Mouse (Mus musculus): ENCODE data around the gene Ndufs5.

Gene Ndufs5

DNA sequence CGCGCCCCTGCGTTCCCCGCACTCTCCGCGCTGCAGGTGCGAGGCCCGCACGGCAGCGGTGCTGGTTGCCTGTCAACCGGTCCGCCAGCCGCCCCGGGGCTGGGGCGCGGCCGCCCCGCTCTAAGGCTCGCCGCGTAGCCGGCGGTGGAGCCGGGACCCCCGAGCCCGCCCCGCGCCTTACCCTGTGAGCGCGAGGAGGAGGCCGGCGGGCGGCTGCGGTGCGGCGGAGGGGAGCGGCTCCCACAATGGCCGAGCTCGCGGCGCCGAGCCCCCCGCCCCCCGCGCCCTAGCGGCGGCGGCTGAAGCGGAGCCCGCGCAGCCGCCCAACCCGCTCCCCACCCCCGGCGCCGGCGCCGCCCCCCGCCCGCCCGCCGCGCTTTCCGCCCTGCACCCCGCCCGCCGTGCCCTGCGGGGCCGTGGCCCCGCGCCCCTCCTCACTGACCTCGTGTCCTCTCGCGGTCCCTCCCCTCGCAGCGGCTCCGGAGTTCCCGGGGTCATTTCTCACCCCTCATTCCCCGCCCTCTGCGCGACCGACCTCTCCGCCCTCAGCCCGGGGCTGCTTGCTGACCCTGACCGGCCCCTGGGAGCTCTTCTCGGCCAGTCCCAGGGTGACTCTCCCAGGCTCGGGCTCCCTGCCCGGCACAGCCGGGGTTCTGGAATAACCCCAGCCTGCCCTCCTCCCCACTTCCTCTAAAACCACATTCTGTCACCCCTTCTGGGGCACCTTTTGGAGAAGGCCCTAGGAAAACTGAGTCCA, 30.8 kb downstream of the Ndufs5 start:
- DNase-seq (ENCODE audit: low spot score in 2 of 2): peak; percentile 23 to 57

DNA sequence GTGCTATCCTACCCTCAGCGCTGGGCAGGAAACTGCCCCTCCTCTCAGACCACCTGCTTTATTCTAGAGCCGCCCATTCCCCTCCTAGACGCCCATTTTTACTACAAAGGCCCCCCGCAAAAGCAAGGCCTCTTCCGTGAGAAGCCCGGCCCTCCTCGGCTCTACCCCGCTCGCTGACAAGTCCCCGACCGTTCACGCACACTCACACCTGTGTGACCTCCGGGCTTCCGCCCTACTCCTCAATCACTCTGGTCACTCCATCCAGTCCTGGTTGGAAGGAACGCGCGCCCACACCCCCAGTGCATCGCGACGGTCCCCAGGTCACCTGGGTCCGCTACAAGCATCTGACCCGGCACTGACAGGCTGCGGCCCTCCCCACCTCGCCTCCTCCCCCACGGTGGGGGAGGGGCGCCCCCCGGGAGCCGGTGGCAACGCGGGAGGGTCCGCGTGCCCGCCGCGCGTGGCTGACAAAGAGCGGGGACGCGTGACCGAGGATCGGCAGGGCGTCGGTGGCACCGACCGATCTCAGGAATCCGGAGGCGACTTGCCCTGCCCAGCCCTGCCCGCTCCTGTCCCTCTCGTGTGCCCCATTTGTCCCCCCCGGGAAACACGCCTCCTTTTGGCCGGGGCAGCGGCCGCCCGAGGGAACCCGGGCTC, 31.5 kb downstream of the Ndufs5 start:
- peak in 1 of 2 experiments; percentile 22 for DNase-seq (ENCODE audit: low spot score in 2 of 2)

DNA sequence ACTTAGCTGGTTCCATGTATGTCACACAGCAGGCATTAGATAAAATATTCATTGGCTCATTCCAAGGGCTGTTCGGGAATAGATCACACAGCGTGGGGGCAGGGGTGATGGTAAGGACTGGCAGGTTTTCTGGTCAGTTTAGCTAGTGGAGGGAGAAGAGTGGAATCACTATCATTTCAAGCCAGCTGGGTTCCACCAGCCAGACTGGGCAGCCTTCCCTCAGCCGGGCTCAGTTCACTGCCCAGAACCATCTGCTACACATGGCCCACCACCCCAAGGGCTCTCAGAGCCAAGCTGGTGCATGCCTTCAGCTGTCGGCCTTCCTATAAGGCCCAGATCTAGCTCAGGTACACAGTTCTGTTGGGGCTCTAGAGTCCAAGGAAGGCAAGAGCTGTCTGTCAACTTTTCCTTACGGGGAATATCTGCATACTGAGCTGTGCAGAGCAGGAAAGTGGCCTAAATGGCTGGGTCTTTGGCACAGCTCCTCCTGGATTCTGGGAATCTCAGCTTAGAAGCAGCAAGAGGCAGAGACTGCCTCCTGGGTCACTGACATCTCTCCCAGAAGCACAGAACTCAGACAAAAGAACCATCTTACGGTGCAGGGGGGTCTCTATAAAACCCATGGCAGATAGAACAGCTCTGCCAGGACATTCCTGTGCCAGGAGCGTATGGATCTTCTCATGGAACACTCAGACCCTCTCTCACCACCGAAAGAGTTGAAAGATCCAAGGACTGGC, 32.3 kb downstream of the Ndufs5 start:
- peak; percentile 26 to 64 for DNase-seq (ENCODE audit: low spot score in 2 of 2)

DNA sequence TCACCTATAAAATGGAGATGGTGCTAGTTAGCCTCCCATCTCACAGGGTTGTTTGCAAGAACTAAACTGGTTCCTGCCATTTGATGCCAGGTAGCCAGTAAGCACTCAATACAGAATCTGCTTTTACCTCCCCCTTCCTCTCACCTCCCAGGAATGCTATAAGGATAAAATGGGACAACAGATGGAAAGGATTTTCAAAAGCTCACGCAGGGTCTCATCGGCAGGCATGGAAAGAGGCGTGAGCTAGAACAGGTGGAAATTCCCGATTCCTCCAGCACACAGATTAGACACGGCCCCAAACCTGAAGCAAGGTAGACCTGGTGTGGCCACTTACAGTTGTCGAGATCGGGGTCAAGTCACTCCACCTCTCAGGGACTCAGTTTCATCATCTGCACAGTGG, 33.0 kb downstream of the Ndufs5 start:
- no peak for DNase-seq (ENCODE audit: low spot score in 2 of 2)

DNA sequence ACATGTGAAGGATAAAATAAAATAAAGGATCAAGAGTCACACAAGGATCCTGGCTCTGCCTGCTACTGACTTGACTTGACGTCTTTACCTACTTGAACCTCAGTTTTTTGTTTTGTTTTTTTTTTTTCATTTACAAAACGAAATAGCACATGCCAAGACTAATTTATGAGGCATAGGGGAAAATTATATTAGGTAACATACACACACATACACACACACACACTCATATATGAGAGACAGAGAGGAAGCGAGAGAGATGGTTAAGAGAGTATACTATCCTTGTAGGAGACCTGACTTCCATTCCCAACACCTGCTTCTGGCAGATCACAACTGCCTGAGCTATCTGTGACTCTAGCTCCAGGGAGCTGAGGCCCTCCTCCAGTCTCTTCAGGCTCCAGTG, 33.7 kb downstream of the Ndufs5 start, which contains the start of gene Macf1:
Gene Macf1, minus strand, starts transcription at position 101 of the 400 bp plus-strand sequence.
- DNase-seq (ENCODE audit: low spot score in 2 of 2): no peak

DNA sequence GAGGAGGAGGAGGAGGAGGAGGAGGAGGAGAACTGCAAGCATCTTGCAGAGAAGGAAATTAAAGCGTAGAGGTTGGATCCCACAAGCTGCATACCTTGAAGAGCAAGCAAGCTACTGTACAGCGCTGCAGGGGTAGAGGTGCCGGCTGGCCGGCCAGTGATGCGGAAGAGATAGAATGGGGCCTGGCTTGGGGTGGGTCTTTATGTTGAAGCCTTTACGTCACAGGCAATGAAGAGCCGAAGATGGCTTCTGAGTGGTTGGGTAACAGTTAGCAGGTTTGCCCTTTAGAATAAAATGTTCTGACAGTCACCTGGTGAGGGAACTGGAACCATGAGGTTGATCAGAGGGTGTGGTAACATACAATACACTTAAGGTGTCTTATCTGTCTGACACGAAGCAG, 35.7 kb downstream of the Ndufs5 start:
- DNase-seq (ENCODE audit: low spot score in 2 of 2): no peak

DNA sequence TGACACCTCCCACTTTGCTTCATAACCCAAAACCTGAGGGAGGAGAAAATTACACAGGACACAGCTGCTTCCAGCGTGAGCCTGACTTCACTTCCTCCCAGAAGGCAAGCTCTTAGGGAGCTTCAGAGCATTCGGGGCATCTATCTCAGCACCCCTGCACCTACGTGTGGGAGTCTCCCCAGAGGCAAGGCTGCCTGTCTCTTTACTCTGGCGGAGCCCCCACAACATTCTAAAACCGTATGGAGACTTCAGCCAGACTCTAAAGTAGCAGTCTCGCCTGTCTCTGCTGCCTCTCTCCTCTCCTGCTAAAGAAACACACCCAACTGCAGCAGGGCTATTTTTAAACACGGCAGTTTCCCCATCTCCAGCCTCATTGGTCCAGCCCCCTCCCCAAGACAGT, 37.0 kb downstream of the Ndufs5 start:
- no peak for DNase-seq (ENCODE audit: low spot score in 2 of 2)

DNA sequence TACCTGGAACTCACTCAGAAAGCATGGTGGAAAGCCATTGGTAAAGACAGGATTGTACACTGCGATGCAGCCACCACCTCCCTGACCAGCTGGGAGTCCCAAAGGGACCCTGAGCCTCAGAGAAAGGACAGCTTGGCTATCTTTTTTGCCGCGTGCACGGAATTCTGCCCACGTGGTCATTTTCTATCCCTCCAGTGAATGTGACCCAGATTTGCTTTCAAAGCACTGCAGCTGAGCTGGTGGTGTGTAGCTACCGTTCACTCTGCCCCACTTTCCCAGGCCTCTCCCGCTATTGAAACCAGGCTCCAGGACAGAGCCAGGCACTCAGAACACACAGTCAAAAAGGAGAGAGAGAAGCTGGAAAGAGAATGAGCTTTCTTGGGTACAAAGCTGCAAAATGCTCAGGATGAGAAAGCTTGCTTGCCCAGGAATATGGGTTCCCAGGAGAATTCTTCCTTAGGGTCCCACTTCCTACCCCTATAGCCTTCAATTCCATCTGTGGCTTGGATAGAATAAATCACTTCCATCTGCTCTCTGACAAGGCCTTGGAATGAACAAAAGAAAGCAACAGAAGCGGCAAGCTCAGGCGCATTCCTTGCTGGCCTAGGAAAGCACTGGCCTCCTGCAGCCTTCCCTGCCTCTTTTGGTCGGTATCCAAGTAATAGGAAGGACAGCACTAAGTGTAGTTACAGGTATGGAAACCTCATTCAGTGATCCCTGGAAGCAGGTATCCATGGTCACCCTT, 40.8 kb downstream of the Ndufs5 start:
- DNase-seq (ENCODE audit: low spot score in 2 of 2): no peak

DNA sequence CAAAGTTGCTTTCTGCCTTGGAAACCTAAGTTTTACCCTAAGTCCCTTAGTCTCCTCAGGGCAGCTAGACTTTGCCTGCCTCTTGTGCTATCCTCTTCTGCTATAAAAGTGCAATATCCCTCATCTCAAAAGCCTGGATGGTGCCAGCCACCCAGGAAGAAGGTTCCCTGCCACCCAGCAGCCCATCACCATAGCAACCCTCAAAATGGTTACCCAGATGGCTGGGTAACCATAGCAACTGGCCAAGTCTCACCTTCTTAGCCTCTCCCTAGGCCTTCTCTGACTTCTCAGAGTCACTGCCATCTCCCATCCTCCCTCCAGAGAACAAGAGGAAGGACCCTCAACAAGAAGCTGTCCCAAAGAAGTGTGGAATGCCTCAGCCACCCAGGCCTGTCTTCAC, 47.4 kb downstream of the Ndufs5 start:
- no peak for DNase-seq (ENCODE audit: low spot score in 2 of 2)

DNA sequence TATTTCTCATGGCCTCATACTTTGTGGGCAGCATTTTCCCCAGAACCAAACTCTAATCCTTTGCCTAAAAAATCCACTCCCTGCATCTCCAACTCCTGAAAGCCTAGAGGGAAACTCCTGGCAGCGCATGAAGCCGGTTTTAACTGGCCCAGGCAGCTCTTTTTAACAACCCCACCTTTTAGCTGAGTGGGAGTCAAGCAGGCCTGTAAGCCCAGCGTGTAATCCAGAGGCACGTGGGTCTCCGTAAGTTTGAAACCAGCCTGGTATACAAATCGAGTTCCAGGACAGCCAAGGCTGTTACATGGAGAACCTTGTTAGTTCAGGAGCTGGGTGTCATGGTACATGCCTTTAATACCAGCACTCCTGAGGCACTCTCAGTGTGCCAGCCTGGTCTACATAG, 48.3 kb downstream of the Ndufs5 start:
- no peak for DNase-seq (ENCODE audit: low spot score in 2 of 2)

DNA sequence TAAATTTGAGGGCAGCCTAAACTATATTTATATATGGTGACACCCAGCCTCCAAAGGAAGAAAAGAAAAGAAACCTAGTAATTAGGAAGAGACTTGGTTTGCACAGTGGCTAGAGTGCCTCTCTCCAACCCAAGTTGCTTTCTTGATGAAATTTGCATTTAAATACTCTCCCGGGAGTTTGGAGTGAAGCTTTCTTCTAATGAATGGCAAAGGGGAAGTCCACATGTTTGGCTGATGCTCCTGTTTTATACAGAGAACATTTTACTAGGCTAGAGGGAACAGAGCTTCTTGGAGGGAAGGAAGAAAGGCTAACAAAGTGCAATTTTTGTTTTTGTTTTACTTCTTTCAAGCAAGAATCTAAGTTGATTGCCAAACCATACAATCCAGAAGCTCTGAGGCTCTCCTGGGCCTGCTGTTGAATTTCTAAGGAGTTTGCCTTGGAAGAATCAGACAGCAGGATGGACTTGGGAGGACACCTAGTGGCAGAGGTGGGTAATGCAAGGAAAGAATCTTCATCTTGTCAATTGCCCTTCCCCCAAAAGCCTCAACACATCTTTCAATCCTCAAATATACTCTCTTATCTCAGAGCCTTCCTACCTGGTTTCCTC, 50.6 kb downstream of the Ndufs5 start:
- DNase-seq (ENCODE audit: low spot score in 2 of 2): peak; percentile 76 to 89

DNA sequence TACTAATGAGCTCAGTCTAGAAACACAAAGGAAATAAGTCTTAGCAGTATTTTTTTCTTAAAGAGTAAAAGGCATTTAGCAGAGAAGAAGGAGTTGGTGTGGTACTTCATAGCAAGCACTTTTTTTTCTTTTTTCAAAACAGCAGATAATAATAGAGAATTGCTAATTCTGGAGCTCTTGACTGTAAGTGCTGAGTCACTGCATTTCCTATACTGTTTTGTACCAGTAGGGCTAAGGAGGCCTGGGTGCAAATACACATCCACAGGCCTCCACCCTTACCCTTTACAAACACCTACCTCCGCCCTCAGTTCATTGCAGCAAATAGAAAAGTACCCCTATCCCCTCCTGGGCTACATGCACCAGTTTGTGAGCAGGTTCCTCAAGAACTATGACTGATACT, 51.5 kb downstream of the Ndufs5 start:
- no peak for DNase-seq (ENCODE audit: low spot score in 2 of 2)

DNA sequence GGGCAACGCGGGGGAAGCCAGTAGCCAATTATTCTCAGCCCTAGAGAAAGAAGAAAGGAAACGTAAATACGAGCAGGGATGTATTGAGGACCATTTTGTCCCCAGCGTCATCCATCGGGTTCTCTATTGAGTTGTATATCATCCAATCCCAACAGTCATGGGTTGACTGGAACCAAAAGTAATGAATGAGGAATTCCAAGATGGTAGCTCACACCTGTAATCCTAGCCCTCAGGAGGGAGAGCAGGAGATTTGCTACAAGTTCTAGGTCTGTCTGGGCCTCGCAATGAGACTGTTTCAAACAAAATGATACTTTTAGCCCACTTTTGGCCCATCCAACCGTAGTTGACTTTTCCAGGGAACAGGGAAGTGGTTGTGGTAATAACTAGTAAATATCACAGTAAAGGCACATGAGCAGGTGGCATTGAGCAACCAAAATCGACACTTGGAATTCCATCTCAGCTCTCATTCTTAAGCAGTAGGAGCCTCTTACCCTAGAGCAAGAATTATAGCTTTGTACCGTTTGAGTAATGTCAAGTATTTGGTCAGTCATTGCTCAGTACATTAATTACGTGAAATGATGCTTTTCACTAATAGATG, 52.2 kb downstream of the Ndufs5 start:
- no peak for DNase-seq (ENCODE audit: low spot score in 2 of 2)

DNA sequence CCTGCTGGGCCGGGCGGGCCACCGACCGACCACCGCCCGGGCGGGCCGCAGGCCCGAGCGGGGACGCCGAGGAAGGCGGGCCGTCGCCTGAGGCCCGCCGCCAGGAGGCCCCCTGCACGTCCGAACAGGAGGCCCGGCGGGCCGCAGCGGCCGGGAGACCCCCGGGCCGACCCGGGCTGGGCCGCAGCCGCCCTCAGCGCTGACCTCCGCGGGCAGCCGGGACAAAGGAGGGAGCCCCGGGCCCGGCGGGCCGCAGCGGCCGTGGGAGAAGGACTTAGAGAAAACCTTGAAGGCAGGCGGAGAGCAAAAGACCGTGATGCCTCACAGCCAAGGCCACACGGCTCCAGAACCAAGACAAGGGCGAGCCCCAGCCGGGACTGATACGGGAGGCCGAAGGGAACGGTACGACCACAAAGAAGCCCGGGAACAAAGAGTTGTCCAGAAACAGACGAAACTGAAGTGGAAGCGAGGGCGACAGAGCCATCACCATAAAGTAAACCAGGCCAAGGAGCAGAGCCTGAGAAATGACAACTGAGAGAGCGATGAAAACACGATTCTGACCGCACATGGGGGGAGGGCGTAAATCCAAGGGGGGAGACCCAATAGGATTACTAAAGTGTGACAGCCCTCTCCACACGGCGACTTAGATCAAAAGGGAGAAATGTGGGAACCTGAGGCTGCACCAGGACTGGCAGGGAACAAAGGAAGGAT, 52.9 kb downstream of the Ndufs5 start:
- peak in 1 of 2 experiments; percentile 48 for DNase-seq (ENCODE audit: low spot score in 2 of 2)

DNA sequence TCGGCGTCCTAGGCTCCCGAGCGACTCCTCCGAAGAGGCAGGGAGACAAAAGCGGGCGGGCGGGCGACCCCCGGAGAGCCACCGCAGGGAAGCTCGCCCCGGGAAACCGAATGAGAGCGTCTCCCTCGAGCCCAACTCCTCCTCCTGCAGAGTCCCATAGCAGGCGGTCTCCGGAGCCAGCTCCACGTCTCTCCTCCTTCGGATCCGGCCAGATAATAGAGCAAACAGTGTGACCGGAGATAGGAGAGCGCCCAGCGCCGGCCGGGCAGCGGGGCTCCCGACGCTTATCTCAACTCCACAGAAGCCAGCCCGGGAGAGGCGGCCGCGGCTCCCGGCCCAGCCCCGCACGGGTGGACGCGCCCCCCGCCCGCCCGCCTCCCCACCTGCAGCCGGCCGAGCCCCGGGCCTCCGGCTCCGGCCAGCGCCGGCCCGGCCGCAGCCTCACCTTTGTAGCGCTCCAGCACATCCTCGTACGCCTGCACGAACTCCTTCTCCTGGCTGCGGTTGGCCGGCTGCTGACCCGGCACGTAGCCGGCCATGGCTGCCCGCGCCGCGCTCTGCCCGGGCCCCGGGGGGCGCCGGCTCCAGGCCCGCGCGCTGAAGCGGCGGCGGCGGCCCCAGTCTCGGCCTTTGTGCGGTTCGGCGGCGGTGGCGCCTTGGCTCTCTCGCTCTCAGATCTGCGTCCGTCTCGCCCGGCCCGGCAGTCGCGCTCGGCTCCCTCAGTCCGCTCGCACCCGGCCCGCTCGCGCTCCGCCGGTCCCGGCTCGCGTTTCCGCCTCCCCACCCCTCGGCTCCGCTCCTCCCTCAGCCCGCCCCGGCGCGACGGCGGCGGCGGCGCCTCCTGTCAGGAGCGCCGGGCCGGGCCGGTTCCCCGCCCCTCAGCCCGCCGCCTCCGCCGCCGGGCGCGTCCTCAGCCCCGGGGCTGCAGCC, 53.7 kb downstream of the Ndufs5 start:
- peak in 1 of 2 experiments; percentile 63 for DNase-seq (ENCODE audit: low spot score in 2 of 2)

DNA sequence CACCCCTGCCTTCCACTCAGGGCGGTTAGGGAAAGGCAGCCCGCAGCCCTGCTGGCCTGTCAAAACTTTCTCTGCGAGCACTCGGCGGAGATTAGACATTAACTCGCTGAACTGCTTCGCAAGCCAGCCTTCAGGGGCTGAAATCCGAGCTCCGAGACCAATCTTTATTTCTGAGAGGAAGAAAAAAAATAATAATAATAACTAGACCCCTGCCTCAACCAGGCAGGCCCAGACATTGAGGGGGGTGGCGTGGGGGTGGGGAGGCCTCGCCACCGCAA, 54.4 kb downstream of the Ndufs5 start:
- DNase-seq (ENCODE audit: low spot score in 2 of 2): no peak

DNA sequence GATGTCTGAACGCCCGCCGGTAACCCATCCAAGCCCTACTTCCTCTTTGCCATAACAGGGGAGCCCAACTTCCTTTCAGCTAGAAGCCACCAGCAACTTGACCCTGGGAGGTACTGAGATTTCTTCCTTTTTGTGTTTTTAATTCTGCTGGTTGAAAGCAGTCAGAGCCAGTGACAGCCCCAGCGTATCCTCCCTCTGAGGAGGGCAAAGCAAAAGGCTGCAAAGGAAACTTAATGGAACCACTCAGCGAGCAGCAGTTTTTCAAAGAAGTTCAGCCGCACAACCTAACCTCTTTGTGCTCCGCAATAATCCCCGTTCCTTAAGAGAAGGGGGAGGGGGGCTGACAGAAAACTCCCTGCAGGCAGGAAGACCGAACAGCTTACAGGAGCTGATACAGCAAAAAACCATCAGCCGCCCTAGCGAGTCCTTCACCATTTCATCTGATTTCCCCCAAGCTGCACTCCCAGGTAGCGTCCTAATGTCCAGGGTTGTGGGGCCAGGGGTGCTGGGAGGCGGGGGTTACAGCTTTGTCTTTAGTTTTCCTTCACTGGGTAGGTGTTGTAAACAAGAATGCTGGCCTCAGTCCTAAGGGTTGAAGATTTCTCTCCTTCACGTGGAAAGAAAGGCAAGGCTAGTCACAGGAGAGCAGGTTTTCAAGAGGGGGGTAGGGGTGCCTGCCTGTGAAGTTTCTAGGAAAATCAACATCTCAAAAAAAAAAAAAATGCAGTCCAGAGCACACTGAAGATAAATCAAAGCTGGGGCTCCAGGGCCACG, 54.9 kb downstream of the Ndufs5 start:
- no peak for DNase-seq (ENCODE audit: low spot score in 2 of 2)
